Mouse (Mus musculus): ENCODE measurements around the gene Leng1. TPM values are rescaled to one million over a fixed set of nuclear protein-coding genes. Genes with fewer than 3 reads are reported as not detected.
A peak's percentile ranks its signal among the peaks of the same experiment; 100 is the strongest.
"Not testable (repeated sequence)": the region's sequence is repeated elsewhere in the genome, so short reads cannot be mapped to it uniquely, and the experiment has no call there.

The Leng1 gene
- polyA plus RNA-seq (2015; fragmentation: Nextera tagmentation; extraction: Ambion mirVana) = 16.7 and 17.4 TPM in 2 replicates

DNA sequence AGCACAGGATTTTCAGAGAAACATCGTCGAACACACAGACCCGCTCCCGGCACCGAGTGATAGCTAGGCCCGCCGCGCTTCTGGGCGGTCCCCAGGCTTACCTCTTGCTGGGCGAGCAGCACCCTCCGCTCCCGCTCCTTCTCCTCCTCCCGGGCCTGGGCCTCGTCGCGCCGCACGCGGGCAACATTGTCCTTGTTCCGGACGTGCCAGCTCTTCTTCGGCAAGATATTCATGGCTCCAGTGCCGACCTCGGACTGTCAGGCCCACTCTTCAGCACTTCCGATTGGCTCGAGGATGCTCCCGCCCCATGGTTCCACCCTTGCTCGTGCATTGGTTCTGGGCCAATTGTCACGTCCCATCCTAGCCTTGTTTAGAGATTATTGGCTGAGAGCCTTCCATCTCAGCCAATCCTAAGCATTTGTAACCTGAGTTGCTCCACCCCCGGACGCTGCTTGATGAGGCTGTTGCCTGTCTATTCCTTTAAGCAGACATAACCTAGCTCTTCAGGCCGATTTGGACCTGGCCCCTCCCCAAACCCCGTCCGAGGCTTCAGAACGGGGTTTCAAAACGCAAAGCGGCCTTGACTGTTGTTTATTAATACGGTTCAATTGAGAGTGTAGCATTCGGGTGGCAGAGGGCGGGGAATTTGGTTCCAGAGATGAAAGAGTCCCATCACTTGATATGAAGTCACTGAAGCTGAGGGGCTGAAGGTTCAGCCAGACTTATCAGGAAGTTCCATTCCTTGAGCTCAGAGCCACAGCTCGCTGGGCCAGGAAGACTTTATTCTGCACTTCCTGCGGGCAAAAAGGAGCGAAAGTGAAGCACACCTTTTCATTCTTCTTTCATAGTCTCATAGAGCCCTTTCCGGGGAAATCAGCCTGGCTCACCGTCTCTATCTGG, at the start of gene Leng1:
Gene Leng1, minus strand, starts transcription at position 626 of the 900 bp plus-strand sequence.
- Histone ChIP-seq H3K36me3 (ENCODE audit: insufficient read depth, low read length) (peaks cover 22% of the 10 kb centered on the region), H3K4me2 (replicated peaks; ENCODE audit: low read depth, low read length) (peak within 1 kb of the TSS; percentile 74), H3K27ac (ENCODE audit: low read length) (peak within 1 kb of the TSS; percentile 90), H3K4me1 (ENCODE audit: insufficient read depth, low read length) (peaks cover 17% of the 10 kb centered on the region), H3K4me3 (ENCODE audit: low read length) (peak within 1 kb of the TSS; percentile 75), H3K9me3 (ENCODE audit: low read length) (no peaks in the 10 kb centered on the region), H3K27me3 (ENCODE audit: insufficient read depth, low read length) (no peaks in the 10 kb centered on the region), H3K9ac (replicated peaks; ENCODE audit: low read length) (peak within 1 kb of the TSS; percentile 82)
- peak; percentile 99 for ATAC-seq (ENCODE audit: low FRiP score, low TSS enrichment)
- WGBS = 4% methylated on average over 45 of the region's 45 CpGs

DNA sequence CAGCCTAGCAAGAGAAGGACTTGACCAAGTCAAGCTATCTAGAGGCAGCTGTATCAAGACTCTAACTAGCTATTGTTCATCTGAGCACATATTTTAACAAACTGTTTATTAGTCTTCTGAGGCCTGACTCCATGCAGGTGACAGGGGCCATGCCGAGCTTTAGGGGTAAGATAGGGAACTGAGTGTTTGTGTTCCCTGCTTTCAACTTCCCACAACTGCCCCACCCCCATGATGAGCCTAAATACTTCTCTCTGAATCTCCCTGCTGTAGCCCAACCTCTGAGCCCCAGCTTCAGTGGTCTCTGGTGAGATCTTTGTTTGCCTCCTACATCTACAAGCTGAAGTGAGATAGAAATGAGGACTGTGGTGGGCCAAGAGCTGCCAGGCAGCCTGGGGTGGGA, 49.6 kb upstream of the Leng1 start:
- H3K27me3 ChIP-seq (ENCODE audit: insufficient read depth, low read length) = no peaks in the 10 kb centered on the region
- 54% methylated on average over 1 of the region's 1 CpGs for WGBS

DNA sequence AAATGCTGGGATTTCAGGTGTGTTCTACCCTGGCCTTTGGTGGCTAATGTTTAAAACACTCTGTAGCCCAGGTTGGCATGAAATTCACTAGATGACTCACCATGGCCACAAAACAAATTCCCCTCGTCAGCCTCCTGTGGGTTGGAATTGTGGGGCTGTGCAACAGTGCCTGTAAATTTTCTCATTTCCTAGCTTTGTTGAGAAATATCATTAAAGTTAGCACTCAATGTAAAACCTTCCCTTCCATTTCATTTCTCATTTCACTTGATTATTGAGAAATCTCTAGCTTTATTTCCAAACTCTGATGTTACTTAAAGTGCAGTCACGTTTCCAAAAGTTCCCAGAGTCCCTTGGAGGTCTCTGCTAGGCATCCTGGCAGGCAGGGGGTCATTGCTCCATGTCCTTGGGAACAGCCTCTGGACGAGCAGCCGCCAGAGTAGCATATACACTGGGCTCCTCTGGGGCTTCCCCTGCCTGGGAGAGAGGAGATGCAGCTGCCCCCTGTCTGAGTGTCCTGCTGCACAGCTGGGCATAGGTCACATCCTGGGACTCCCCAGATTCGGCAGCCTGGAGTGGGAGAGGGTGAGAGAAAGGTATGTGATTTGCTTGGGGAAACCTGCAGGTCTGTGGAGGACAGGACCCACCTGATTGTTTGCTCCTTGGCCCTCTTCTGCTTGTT, 46.8 kb upstream of the Leng1 start:
- 32% methylated on average over 5 of the region's 5 CpGs for WGBS
- Histone ChIP-seq H3K27me3 (ENCODE audit: insufficient read depth, low read length) (no peaks in the 10 kb centered on the region), H3K4me2 (replicated peaks; ENCODE audit: low read depth, low read length) (no peak overlapping the region), H3K9me3 (ENCODE audit: low read length) (no peaks in the 10 kb centered on the region), H3K27ac (ENCODE audit: low read length) (no peak overlapping the region), H3K4me1 (ENCODE audit: insufficient read depth, low read length) (no peaks in the 10 kb centered on the region), H3K36me3 (ENCODE audit: insufficient read depth, low read length) (peaks cover 7% of the 10 kb centered on the region; the same call in 1 of the 2 replicates), H3K4me3 (ENCODE audit: low read length) (no peak overlapping the region), H3K9ac (replicated peaks; ENCODE audit: low read length) (no peak overlapping the region)
- ATAC-seq (ENCODE audit: low FRiP score, low TSS enrichment) = no peak

More for the DNA sequence above, 49.6 kb upstream of the Leng1 start:
- Histone ChIP-seq H3K4me1 (ENCODE audit: insufficient read depth, low read length) (no peaks in the 10 kb centered on the region), H3K27ac (ENCODE audit: low read length) (no peak overlapping the region), H3K36me3 (ENCODE audit: insufficient read depth, low read length) (no peaks in the 10 kb centered on the region), H3K4me3 (ENCODE audit: low read length) (no peak overlapping the region), H3K9ac (replicated peaks; ENCODE audit: low read length) (no peak overlapping the region), H3K4me2 (replicated peaks; ENCODE audit: low read depth, low read length) (no peak overlapping the region), H3K9me3 (ENCODE audit: low read length) (no peaks in the 10 kb centered on the region)
- ATAC-seq (ENCODE audit: low FRiP score, low TSS enrichment) = no peak

DNA sequence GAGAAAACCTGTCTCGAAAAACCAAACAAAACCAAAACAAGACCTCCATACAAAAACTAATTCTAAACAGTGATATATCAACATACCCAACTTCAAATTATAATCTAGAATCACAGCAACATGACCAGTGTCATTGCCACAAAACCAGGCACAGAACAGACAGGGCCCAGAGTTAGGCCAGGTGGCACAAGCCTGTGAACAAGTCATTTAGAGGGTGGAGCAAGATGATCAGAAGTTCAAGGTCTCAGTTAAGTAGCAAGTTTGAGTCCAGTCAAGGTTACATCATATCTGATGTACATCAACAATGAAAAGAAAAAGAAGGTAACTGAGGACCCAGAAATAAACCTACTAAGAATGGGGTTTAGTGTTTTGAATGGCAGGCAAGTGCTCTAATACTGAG, 43.4 kb upstream of the Leng1 start:
- no peak overlapping the region for H3K9ac ChIP-seq (replicated peaks; ENCODE audit: low read length)
- no peaks in the 10 kb centered on the region for H3K9me3 ChIP-seq (ENCODE audit: low read length)
- ATAC-seq (ENCODE audit: low FRiP score, low TSS enrichment) = no peak
- no peak overlapping the region for H3K4me2 ChIP-seq (replicated peaks; ENCODE audit: low read depth, low read length)
- H3K36me3 ChIP-seq (ENCODE audit: insufficient read depth, low read length) = peaks cover 34% of the 10 kb centered on the region
- no peak overlapping the region for H3K4me3 ChIP-seq (ENCODE audit: low read length)
- peaks cover 21% of the 10 kb centered on the region for H3K4me1 ChIP-seq (ENCODE audit: insufficient read depth, low read length)
- H3K27ac ChIP-seq (ENCODE audit: low read length) = no peak overlapping the region
- no peaks in the 10 kb centered on the region for H3K27me3 ChIP-seq (ENCODE audit: insufficient read depth, low read length)
- 57% methylated on average over 1 of the region's 1 CpGs for WGBS

DNA sequence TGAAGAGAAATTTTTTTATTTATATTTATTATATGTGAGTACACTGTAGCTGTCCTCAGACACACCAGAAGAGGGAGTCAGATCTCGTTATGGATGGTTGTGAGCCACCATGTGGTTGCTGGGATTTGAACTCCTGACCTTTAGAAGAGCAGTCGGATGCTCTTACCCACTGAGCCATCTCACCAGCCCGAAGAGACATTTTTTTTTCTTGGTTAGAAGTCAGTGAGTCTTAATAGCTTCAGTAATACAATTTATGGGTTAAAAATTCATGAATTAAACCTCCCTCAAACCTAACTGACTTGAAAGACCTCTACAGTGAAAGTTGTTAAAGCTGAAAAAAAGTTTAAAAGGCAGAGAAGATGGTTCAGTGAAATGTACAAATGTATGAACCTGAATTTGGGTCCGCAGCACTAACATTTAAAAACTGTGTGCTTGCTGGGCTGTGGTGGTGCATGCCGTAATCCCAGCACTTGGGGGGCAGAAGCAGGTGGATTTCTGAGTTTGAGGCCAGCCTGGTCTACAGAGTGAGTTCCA, 42.9 kb upstream of the Leng1 start:
- not testable (repeated sequence) for H3K9me3 ChIP-seq (ENCODE audit: low read length); H3K27me3 ChIP-seq (ENCODE audit: insufficient read depth, low read length); H3K9ac ChIP-seq (replicated peaks; ENCODE audit: low read length); ATAC-seq (ENCODE audit: low FRiP score, low TSS enrichment); H3K27ac ChIP-seq (ENCODE audit: low read length); H3K4me2 ChIP-seq (replicated peaks; ENCODE audit: low read depth, low read length); H3K4me3 ChIP-seq (ENCODE audit: low read length)
- Histone ChIP-seq H3K4me1 (ENCODE audit: insufficient read depth, low read length) (peaks cover 21% of the 10 kb centered on the region), H3K36me3 (ENCODE audit: insufficient read depth, low read length) (peaks cover 34% of the 10 kb centered on the region)
- WGBS = 30% methylated on average over 5 of the region's 5 CpGs

DNA sequence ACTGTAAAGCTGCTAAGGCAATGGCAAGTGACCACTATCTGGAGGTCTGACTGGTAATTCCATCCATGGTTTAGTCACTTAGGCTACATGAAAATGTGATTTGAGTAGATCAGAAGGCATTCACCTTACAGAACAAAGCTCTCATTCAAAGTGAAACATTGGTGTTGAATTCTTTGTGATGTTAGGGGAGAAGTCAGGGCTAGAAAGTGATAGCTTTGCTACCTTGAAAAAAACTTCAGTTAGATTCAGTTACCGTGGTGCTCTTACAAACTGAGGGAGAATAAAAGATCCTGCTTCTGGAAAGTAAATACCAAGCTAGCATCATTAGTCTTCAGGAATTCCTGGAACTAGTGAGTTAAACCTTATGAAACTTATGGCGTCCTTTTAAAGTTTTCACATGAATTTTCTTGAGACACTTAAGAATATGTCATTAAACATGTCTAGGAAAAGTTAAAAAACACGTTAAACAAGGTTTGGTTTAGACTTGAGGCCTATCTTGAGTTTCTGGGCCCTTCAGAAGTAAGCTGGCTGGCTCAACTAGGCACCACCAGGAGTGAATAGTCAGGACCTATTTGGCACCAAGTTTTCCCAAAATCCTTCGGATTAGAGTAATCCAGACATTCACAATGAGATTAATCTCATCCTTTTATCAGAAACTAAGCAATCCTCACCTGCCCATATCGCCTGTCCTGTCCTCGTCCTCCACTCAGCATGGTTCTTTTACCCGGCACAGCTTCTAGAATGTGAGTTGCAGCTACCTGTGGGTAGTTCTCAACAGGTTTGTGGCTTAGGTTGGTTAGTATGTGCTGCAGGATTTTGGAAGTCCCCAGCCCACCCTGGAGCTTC, 42.2 kb upstream of the Leng1 start:
- no peak for ATAC-seq (ENCODE audit: low FRiP score, low TSS enrichment)
- peaks cover 21% of the 10 kb centered on the region for H3K4me1 ChIP-seq (ENCODE audit: insufficient read depth, low read length)

DNA sequence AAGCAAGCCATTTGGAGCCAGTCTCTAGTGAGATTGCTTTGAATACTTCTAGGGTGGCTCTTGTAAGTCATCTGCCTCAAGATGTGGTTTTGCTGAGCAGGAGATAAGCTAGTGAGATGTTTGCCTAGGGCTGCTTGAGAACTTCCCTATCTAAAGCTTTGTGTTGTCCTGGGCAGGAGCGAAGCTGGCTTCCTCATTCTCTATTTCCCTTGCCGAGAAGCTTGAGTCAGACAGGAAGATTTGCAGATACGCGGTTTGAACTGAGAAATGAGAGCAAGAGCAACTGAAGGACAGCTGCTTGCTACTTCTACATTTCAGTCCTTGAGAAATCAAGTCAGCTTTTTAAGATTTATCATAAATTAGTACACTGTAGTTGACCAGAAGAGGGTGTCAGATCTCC, 41.4 kb upstream of the Leng1 start:
- WGBS = 67% methylated on average over 4 of the region's 4 CpGs
- Histone ChIP-seq H3K4me2 (replicated peaks; ENCODE audit: low read depth, low read length) (no peak overlapping the region), H3K4me3 (ENCODE audit: low read length) (peak overlapping the region; percentile 11; the same call in 1 of the 2 replicates)

More for the DNA sequence above, 42.2 kb upstream of the Leng1 start:
- Histone ChIP-seq H3K36me3 (ENCODE audit: insufficient read depth, low read length) (peaks cover 34% of the 10 kb centered on the region), H3K9me3 (ENCODE audit: low read length) (no peaks in the 10 kb centered on the region), H3K27ac (ENCODE audit: low read length) (0 out of 2 replicates have a peak overlapping the region, but pooled peaks have one; percentile 3), H3K9ac (replicated peaks; ENCODE audit: low read length) (no peak overlapping the region), H3K4me2 (replicated peaks; ENCODE audit: low read depth, low read length) (no peak overlapping the region), H3K4me3 (ENCODE audit: low read length) (no peak overlapping the region), H3K27me3 (ENCODE audit: insufficient read depth, low read length) (no peaks in the 10 kb centered on the region)
- WGBS = 40% methylated on average over 7 of the region's 7 CpGs

DNA sequence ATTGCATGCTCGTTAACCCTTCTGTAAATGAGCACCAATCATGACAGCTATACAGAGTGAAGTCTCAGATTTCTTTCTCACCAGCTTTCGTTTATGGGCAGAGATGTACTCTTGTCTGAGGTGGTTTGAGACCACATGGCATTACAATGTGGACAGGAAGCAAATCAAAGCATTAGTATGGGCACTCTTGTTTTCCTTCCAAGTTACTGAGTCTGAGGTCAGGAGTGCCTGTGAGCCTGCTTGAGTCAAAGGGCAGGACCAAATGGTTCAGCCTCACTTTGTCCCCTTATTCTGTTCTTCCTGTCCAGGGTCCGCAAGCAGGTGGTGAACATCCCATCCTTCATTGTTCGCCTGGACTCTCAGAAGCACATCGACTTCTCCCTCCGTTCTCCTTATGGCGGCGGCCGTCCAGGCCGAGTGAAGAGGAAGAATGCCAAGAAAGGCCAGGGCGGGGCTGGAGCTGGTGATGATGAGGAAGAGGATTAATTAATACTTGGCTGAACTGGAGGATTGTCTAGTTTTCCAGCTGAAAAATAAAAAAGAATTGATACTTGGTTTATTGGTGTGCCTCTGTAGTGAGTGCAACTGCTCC, 40.8 kb upstream of the Leng1 start:
- peak overlapping the region; percentile 58; the same call in 1 of the 2 replicates for H3K27ac ChIP-seq (ENCODE audit: low read length)
- ATAC-seq (ENCODE audit: low FRiP score, low TSS enrichment) = no peak
- no peaks in the 10 kb centered on the region for H3K9me3 ChIP-seq (ENCODE audit: low read length)
- H3K4me2 ChIP-seq (replicated peaks; ENCODE audit: low read depth, low read length) = peak overlapping the region; percentile 95
- WGBS = 50% methylated on average over 11 of the region's 11 CpGs
- H3K27me3 ChIP-seq (ENCODE audit: insufficient read depth, low read length) = no peaks in the 10 kb centered on the region
- peak overlapping the region; percentile 89 for H3K4me3 ChIP-seq (ENCODE audit: low read length)
- H3K36me3 ChIP-seq (ENCODE audit: insufficient read depth, low read length) = peaks cover 34% of the 10 kb centered on the region
- H3K4me1 ChIP-seq (ENCODE audit: insufficient read depth, low read length) = peaks cover 21% of the 10 kb centered on the region
- peak overlapping the region; percentile 96 for H3K9ac ChIP-seq (replicated peaks; ENCODE audit: low read length)

More for the DNA sequence above, 41.4 kb upstream of the Leng1 start:
- Histone ChIP-seq H3K27me3 (ENCODE audit: insufficient read depth, low read length) (no peaks in the 10 kb centered on the region), H3K9ac (replicated peaks; ENCODE audit: low read length) (0 out of 2 replicates have a peak overlapping the region, but pooled peaks have one; percentile 41), H3K4me1 (ENCODE audit: insufficient read depth, low read length) (peaks cover 21% of the 10 kb centered on the region), H3K9me3 (ENCODE audit: low read length) (no peaks in the 10 kb centered on the region), H3K27ac (ENCODE audit: low read length) (peak overlapping the region; percentile 58; the same call in 1 of the 2 replicates), H3K36me3 (ENCODE audit: insufficient read depth, low read length) (peaks cover 34% of the 10 kb centered on the region)
- ATAC-seq (ENCODE audit: low FRiP score, low TSS enrichment) = no peak

DNA sequence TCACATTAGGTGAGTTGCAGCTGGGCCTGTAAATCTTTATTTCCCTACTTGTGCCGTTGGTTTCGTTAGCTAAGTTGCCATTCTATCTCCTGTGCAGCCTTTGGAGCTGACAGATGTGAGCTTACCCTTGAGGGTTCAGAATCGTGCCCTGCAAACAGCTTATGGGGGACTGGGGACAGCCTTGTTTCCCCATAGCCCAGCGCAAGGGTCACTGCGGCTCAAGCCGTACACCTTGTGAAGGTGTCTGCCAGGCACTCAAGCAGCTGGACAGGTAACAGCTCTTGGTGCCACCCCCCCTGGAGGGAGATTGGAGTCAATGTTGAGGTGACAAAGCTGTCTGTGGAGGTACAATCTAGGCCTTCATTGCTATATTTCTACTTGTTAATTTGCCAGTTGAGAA, 40.3 kb upstream of the Leng1 start:
- no peaks in the 10 kb centered on the region for H3K27me3 ChIP-seq (ENCODE audit: insufficient read depth, low read length)
- H3K36me3 ChIP-seq (ENCODE audit: insufficient read depth, low read length) = peaks cover 39% of the 10 kb centered on the region
- H3K9me3 ChIP-seq (ENCODE audit: low read length) = no peaks in the 10 kb centered on the region
- WGBS = 22% methylated on average over 6 of the region's 6 CpGs
- H3K9ac ChIP-seq (replicated peaks; ENCODE audit: low read length) = peak overlapping the region; percentile 96
- peaks cover 21% of the 10 kb centered on the region for H3K4me1 ChIP-seq (ENCODE audit: insufficient read depth, low read length)
- ATAC-seq (ENCODE audit: low FRiP score, low TSS enrichment) = no peak
- H3K27ac ChIP-seq (ENCODE audit: low read length) = peak overlapping the region; percentile 24; the same call in 1 of the 2 replicates
- H3K4me2 ChIP-seq (replicated peaks; ENCODE audit: low read depth, low read length) = peak overlapping the region; percentile 95
- peak overlapping the region; percentile 89 for H3K4me3 ChIP-seq (ENCODE audit: low read length)
